Mouse (Mus musculus) heart, adult 2 months (tissue): ENCODE data around the gene Slc5a11.

Experiments used
- CTCF ChIP-seq: fragments of 200-600 bp; IDR thresholded peaks from 2 replicates; pipeline ENCODE4 v1.8.1; 2022; ENCODE audit warnings: antibody characterized with exemption, mild to moderate bottlenecking, moderate library complexity
- POLR2A ChIP-seq: fragments of 200-500 bp; IDR thresholded peaks from 2 replicates; pipeline ENCODE4 v1.6.1; 2011; ENCODE audit warnings: mild to moderate bottlenecking, low read depth, low read length, control low read depth; ENCODE audit not compliant: insufficient read depth

- TF ChIP-seq POLR2A (no peak), CTCF (no peak)
Measured at GRCm38 (mm10) chr7:123296097-123296496, 81.5 kb downstream of the Slc5a11 start.
